Mouse (Mus musculus) c-Kit-positive CD71-positive TER-119-positive erythroid progenitor cells, embryonic 14.5 days (primary cell): Measurements from ENCODE around the gene Ddx10.
A peak's percentile ranks its signal among the peaks of the same experiment; 100 is the strongest.
"Not testable (repeated sequence)": the region's sequence is repeated elsewhere in the genome, so short reads cannot be mapped to it uniquely, and the experiment has no call there.

ENCODE experiments used
- DNase-seq: peaks from one replicate; pipeline ENCODE4 v3.0.0-alpha.2; 2013; ENCODE audit warnings: low spot score

The Ddx10 gene

DNA sequence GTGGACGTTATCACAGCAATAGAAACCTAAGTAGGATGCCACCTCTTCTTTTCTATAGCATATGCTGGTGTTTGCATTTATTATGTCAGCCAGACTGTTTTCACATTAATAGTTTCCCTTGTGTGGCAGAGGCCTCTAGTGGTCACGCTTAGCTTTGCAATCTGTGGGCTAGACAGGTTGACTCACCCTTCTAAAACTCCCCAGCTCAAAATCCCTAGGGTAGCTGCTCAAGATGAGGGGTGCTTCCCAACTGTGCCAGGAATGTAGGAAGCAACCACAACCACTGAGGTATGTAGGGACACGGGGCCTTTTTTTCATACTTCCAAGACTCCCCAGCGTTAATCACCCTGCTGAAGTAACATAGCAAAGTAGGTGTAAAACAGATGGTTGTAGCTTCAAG, 103.6 kb downstream of the Ddx10 start:
- DNase-seq = peak; percentile 20

GRCm38 (mm10) chr9:53143508-53143907, 104.3 kb downstream of the Ddx10 start:
- no peak for DNase-seq

- not testable (repeated sequence) for DNase-seq
Measured at GRCm38 (mm10) chr9:53142424-53142823, 105.4 kb downstream of the Ddx10 start.

- DNase-seq = no peak
Measured at GRCm38 (mm10) chr9:53140610-53141165, 107.2 kb downstream of the Ddx10 start.

- DNase-seq = no peak
Measured at GRCm38 (mm10) chr9:53132826-53133225, 115.0 kb downstream of the Ddx10 start.

GRCm38 (mm10) chr9:53130460-53130859, 117.4 kb downstream of the Ddx10 start:
- no peak for DNase-seq

DNA sequence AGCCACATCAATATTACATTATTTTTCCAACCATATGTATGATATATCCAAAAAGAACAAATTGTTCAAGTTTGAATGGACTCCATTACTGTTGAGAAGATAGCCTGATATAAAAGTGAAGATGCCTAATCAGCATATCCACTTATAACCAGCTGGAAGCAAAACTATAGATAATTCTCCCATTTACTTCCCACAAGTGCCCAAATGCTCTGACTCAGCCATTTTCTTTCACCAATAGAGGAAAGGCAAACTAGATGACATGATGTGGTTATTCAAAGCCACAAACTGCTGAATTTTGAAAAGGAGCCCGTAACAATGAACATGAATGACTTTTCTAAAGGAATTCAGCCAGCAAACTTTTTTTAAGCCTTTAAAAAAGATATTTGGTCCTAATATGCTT, 146.8 kb downstream of the Ddx10 start:
- no peak for DNase-seq

DNA sequence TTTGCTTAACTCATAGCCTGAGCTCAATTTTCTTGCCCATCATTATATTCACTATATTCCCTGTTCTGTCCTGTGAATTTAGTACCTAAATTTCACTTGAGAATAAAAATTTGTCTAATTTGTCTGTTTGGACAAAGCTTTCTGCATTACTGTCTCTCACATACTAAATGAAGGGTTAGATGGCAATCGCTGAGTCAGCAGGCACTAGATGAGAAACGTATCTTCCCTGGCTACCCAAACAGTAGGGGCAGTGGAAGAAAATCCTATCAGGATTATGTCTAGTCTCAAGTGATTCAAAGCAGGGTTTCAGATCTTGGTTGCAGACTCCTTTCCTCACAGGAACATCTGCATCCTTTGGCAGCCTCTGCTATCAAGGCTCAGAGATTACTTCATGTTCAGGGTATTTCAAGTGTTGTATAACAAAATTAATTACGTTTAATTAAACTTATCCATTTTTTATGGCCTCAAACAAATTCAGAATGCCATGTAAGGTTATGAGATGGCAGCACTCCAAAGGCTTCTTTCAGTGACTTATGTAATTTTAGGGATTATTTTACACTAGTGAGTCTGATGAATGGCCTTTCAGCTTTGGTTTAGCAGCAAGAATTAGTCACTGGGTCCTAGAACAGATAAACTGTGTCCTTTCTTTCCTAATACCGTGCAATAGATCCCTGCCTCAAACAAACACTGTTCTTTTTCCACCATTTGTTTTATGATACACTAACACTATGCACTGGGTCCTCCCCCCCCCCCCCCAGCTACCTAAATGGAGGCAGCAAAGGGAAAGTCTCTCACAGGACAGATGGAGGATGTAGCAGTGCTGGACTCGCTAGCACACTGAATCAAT, 152.3 kb downstream of the Ddx10 start:
- no peak for DNase-seq

GRCm38 (mm10) chr9:53094536-53094935, 153.3 kb downstream of the Ddx10 start:
- no peak for DNase-seq

- no peak for DNase-seq
Measured at GRCm38 (mm10) chr9:53077626-53078025, 170.2 kb downstream of the Ddx10 start.

DNA sequence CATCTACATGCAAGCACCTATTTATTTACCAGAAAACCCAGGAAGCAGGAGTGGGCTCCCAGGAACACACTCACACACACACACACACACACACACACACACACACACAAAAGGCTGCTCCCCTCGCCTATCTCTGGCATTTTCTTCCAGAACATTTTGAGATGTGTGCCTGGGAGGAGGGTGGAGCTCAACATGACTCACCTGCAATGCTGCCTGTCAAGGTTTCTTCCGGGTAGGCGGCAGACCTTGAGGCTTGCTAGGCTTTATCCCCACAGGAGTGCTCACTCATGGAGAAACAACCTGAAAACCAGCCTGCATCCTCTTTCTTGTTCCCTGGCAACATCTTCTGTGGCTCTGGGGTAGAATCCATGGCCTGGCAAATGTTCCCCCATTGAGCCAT, 171.9 kb downstream of the Ddx10 start:
- DNase-seq = no peak

DNA sequence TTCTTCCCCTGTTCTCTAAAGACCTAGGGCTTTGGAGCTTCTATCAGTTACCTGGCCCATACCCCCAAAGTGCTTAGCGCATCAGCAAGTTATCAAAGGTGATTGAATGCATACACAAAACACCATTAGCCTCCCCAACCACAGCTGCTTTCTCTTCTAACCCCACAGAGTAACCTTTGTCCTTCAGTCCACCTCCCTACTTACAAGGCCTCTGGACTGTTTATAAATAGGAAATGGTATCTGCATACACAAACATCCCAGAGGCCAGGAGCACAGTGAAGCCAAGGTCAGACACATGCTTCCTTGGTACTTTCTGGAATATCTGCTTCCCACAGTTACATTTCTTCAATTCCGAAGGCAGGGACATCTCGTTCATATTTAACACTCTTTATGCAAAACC, 173.4 kb downstream of the Ddx10 start:
- DNase-seq = no peak

- DNase-seq = no peak
Measured at GRCm38 (mm10) chr9:53073576-53074112, 174.2 kb downstream of the Ddx10 start.

- no peak for DNase-seq
Measured at GRCm38 (mm10) chr9:53072088-53072487, 175.8 kb downstream of the Ddx10 start.

DNA sequence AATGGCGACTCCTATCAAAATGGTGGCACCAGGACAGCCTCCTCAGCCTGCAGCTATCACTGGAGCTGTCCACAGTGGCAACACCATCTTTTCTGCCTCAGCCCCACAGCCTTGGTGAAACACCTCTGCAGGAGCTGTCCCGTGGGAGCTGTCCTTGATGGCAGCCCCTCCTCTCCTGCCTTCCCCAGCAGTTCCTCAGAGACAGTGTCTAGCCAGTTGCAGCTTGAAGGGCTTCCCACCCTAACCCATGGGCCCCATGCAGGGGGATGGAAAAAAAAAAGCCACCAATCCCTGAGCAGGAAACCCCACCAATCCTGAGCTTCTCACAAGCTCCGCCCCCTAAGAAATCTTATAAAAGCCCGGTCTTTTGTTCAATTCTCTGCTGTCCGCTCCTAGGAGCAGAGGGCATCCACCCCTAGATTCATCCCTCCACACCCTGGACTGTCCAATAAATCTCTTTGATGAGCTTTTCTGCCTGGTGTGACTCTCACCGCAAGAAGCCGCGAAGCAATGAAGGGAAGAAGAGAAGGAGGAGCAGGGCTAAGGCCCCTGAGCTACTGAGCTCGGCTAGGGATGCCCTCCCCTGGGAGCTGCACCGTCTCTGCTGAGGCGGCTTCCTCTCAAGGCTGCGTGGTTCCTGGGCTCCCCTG, 176.9 kb downstream of the Ddx10 start:
- no peak for DNase-seq

DNA sequence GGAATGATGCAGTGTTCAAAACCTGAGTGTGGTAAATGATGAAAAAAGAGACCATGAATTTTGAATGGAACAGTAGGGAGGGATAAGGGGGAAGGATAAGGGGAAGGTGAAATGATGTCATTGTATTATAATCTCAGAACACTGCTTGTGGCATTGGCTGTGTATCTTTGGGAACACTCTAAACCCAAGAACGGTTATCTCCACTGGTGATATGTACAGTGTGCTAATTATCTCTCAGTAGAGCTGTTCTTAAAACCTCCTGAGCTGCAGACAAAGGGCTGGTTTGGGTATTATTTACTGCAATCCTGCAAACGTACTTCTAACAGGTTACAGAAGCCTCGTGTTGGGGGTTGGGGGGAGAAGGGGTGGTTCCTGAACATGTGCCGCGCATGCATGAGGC, 179.7 kb downstream of the Ddx10 start:
- no peak for DNase-seq

DNA sequence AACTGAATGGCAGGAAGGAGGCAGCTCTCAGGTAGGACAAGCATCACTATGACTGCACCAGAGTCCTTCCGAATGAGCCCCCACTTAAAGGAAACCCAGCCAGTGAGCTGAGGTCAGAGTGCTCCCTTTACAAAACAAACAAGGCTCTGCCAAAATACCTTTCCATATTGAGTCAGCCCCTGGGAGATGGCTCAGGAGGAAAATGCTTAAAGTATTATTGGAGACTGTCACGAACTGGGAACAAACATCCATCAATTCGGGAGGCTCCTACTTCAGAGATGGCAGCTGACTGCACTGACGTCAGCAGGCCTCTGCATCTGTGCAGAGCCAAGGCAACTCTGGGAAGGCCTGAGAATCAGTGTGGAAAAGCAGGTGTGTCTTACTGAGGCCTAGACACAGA, 181.4 kb downstream of the Ddx10 start:
- no peak for DNase-seq

DNA sequence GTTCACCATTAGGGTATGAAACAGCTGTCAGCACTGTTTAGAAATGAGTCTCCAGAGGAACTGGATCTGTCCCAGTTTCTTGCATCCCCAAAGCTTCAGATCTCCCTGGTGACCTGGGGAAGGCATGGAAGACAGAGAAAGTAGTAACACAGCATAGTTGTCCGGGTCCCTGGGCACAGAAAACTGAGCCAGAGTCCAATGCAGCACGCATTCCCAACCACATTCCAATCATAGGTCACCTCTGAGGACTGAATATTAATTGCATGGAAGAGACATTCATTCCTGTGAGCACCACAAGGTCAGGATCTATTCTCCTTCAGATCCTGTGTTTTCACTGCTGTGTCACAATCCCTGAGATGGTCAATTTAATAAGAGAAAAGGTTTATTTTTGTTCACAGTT, 182.8 kb downstream of the Ddx10 start:
- DNase-seq = no peak

DNA sequence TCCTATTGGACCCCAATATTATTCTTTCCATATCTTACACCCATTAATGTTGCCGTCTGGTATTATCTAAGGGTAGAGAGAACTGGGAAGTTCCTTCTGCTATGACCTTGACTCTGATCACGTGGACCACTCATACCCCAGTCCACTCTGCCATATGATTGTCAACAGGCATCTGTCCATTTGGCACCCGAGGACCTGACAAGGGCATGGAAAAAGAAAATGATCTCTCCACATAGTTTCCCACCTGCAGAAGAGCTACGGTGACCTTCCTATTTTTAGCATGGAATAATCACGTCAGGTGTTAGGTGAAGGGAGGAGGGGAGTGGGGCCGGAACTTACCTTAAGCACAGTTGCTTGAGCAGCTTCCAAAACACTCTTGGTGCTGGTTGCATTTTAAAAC, 183.3 kb downstream of the Ddx10 start:
- no peak for DNase-seq

DNA sequence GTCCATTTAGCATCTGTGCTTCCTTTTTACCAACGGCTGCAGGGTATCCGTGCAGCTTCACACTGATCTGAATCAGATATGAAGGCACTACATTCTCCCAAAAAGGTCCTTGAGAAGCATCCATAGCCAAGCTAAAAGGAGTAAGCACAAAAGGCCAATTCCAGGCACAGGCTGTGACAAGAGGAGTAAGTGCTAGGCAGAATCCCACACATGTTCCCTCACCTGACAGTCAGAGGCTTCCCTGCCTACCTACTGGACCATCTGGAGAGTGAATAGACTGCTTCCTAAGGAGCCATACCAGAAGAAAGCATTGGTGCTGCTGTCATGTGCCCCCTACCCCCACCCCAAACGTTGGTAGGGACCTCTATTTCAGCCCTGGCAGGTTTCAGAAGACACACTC, 192.5 kb downstream of the Ddx10 start:
- DNase-seq = no peak
